ENCODE assay signal across 9 mouse cellular contexts in genomic region chr1:64448090-64448489, GRCm38 (mm10).
DNase-seq lines count a peak whose midpoint lies in the region; ATAC-seq lines count a peak whose summit lies in the region.
"Had no signal": no experiment of that assay in that cellular context is flagged by ENCODE, and none has a peak within 500 bp of the region (broad histone marks: within the 10 kb centered on the region; RNA-seq: fewer than 3 reads in every experiment).

No protein-coding gene starts in this region.

- no peaks in the 10 kb centered on the region for H3K9me3 ChIP-seq in heart, embryonic 12.5 days (replicated peaks)
- no peaks in the 10 kb centered on the region for H3K9me3 ChIP-seq in embryonic facial prominence, embryonic 14.5 days (ENCODE audit: control insufficient read depth, low read length)
- H3K9me3 ChIP-seq: lung, embryonic 15.5 days had no signal

- H3K9ac ChIP-seq in heart, embryonic 12.5 days = no peak overlapping the region
- H3K9ac ChIP-seq in embryonic facial prominence, embryonic 14.5 days (ENCODE audit: low read depth, low read length) = no peak overlapping the region
- H3K9ac ChIP-seq: lung, embryonic 15.5 days had no signal

- H3K36me3 ChIP-seq in heart, embryonic 12.5 days = no peaks in the 10 kb centered on the region
- no peaks in the 10 kb centered on the region for H3K36me3 ChIP-seq in embryonic facial prominence, embryonic 14.5 days (ENCODE audit: control insufficient read depth, insufficient read depth, low read length)
- H3K36me3 ChIP-seq: lung, embryonic 15.5 days had no signal

- H3K27me3 ChIP-seq in heart, embryonic 12.5 days (replicated peaks) = peaks cover 5% of the 10 kb centered on the region; the same call in 1 of the 2 replicates
- H3K27me3 ChIP-seq in embryonic facial prominence, embryonic 14.5 days (replicated peaks; ENCODE audit: control insufficient read depth, insufficient read depth, low read length) = no peaks in the 10 kb centered on the region

- ATAC-seq in heart, embryonic 12.5 days (ENCODE audit: insufficient number of reproducible peaks, low FRiP score) = no peak
- ATAC-seq in embryonic facial prominence, embryonic 14.5 days (ENCODE audit: low read depth) = no peak

- H3K4me2 ChIP-seq in heart, embryonic 12.5 days = no peak overlapping the region
- peak overlapping the region; percentile 28 for H3K4me2 ChIP-seq in embryonic facial prominence, embryonic 14.5 days (ENCODE audit: low read depth, low read length)
- H3K4me2 ChIP-seq: lung, embryonic 15.5 days had no signal

- H3K4me1 ChIP-seq in heart, embryonic 12.5 days (replicated peaks) = no peaks in the 10 kb centered on the region; the same call in 1 of the 2 replicates
- no peaks in the 10 kb centered on the region for H3K4me1 ChIP-seq in embryonic facial prominence, embryonic 14.5 days (ENCODE audit: control insufficient read depth, insufficient read depth, low read length)
- H3K4me1 ChIP-seq: lung, embryonic 15.5 days had no signal

- no peak overlapping the region for H3K4me3 ChIP-seq in heart, embryonic 12.5 days
- H3K4me3 ChIP-seq in embryonic facial prominence, embryonic 14.5 days (ENCODE audit: low read depth, low read length) = no peak overlapping the region
- H3K4me3 ChIP-seq: lung, embryonic 15.5 days had no signal

- no peak overlapping the region for H3K27ac ChIP-seq in heart, embryonic 12.5 days (ENCODE audit: poor library complexity, severe bottlenecking)
- no peak overlapping the region for H3K27ac ChIP-seq in embryonic facial prominence, embryonic 14.5 days (replicated peaks; ENCODE audit: low read depth, low read length)
- H3K27ac ChIP-seq: lung, embryonic 15.5 days had no signal

- peak; percentile 63 to 84 for DNase-seq in heart, adult 18-20 months
- peak; percentile 79 to 84 for DNase-seq in B cell, adult 2 months
- DNase-seq in adrenal gland, postnatal 25 days = peak; percentile 33
- peak; percentile 87 for DNase-seq in embryonic facial prominence, embryonic 14.5 days (ENCODE audit: low spot score)
- peak; percentile 86 for DNase-seq in layer of hippocampus, adult 11-12 months (ENCODE audit: low spot score)
- peak; percentile 73 for DNase-seq in lung, postnatal 25 days (ENCODE audit: low spot score)
- peak; percentile 23 to 54 for DNase-seq in spleen, postnatal 36 days (ENCODE audit: low spot score in 2 of 2)

- 2% methylated on average over 5 of the region's 5 CpGs for WGBS in heart, embryonic 12.5 days
- whole genome bisulfite sequencing in embryonic facial prominence, embryonic 14.5 days = 1% methylated on average over 5 of the region's 5 CpGs

Comparison
In these comparisons a context has a peak if more than half of its experiments do, and no peak if none do; other contexts are left out.
1. DNase-seq: peak in every context shown above with its lines; median percentile 87 in embryonic facial prominence, embryonic 14.5 days; 86 in layer of hippocampus, adult 11-12 months; 82 in B cell, adult 2 months; 74 in heart, adult 18-20 months; 73 in lung, postnatal 25 days; 38 in spleen, postnatal 36 days; 33 in adrenal gland, postnatal 25 days.